Mouse (Mus musculus): Measurements from ENCODE around the gene Nfs1.
A peak's percentile ranks its signal among the peaks of the same experiment; 100 is the strongest.
"Not testable (repeated sequence)": the region's sequence is repeated elsewhere in the genome, so short reads cannot be mapped to it uniquely, and the experiment has no call there.

Nfs1 gene

GRCm38 (mm10) chr2:156145486-156146130 is 1.6 kb upstream of the Nfs1 start:
- DNase-seq (ENCODE audit: extremely low spot score, low spot score) = no peak

DNA sequence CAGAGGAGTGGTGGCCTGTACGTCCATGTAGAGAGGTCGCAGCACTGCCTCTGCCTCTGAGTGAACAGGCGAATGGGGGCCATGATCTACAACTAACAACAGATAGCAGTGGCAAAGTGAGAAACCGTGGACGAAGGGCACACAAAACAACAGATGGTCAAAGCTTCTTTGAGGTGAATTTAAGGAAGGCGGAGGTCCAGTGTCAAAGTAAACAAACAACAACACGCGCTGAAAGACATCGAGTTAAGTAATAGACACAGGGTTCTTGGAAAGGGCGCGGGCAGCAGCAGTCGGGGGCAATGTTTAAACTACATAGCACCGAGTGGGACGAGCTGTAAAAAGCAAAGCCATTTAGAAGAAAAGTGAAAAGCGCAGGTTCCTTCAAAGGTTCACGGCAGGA is 619 bp downstream of the Nfs1 start:
- no peak for DNase-seq (ENCODE audit: extremely low spot score, low spot score)

GRCm38 (mm10) chr2:156142820-156143219 is 1.2 kb downstream of the Nfs1 start:
- DNase-seq (ENCODE audit: extremely low spot score, low spot score) = no peak

- DNase-seq (ENCODE audit: extremely low spot score, low spot score) = no peak
Observed at GRCm38 (mm10) chr2:156135695-156136094, 8.3 kb downstream of the Nfs1 start.

DNA sequence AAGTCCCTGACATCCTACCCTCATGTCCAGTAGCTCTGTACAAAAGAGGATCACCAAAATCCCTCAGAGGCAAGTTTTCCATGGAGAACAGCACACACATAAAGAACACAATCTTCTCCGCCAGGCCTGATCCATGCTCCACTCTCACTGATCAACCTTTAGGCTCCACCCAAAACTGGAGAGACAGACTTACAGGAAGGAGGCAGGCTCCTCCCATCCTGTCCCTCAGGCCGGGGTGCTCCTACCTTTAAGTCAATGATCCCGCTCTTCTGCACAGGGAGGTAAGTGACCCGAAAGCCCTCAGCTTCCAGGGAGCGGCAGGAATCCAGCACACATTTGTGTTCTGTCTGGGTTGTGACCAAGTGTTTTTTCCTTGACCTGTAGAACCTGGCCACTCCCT is 9.8 kb downstream of the Nfs1 start:
- no peak for DNase-seq (ENCODE audit: extremely low spot score, low spot score)

- DNase-seq (ENCODE audit: extremely low spot score, low spot score) = no peak
Observed at GRCm38 (mm10) chr2:156126992-156127391, 17.0 kb downstream of the Nfs1 start, which contains the start of gene Gm28036. Gm28036 (minus strand) TSS chr2:156127092.

GRCm38 (mm10) chr2:156123731-156124130 is 20.3 kb downstream of the Nfs1 start:
- DNase-seq (ENCODE audit: extremely low spot score, low spot score) = no peak

GRCm38 (mm10) chr2:156119566-156119965 is 24.4 kb downstream of the Nfs1 start:
- DNase-seq (ENCODE audit: extremely low spot score, low spot score) = no peak

GRCm38 (mm10) chr2:156112080-156112423 is 31.9 kb downstream of the Nfs1 start:
- DNase-seq (ENCODE audit: extremely low spot score, low spot score) = not testable (repeated sequence)

DNA sequence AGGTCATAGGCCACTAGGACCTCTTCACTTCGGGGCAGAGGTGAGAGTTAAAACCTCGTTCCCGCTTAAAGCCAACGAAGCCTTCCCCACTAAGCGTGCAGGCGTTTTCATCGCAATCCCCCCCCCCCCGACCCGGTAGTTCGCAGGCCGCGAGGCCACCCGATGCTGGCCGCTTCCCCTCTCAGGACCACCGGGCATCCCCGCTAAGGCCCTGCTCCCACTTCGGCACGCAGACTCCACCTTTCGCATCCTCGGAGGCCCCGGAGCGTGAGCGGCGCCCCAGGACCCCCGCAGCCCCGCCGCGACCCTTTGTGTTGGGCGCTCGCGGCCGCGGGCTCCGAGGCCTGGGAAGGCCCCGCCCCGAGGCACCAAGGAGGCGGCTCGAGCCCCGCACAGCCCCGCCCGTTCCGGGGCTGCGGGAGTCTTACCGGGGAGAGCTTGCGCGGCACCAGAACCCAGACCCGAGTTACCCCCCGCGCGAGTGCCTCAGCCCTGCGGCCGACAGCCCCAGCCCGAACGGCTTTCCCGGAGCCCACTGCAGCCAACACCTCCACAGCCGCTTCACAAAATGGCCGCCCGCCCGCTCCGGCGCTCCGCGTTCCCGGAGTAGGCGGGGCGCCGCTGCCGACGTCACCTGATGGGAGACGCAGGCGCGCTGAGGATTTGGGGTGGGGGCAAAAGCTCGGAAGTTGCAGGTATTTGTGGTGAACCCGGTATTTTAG is 32.5 kb downstream of the Nfs1 start, which contains the start of the genes Cpne1 and Rbm12:
TSS of gene Cpne1 (minus strand) at position 608 of the 722 bp plus-strand sequence.
TSS of gene Rbm12 (minus strand) at position 621 of the 722 bp plus-strand sequence.
- peak; percentile 96 for DNase-seq (ENCODE audit: extremely low spot score, low spot score)

DNA sequence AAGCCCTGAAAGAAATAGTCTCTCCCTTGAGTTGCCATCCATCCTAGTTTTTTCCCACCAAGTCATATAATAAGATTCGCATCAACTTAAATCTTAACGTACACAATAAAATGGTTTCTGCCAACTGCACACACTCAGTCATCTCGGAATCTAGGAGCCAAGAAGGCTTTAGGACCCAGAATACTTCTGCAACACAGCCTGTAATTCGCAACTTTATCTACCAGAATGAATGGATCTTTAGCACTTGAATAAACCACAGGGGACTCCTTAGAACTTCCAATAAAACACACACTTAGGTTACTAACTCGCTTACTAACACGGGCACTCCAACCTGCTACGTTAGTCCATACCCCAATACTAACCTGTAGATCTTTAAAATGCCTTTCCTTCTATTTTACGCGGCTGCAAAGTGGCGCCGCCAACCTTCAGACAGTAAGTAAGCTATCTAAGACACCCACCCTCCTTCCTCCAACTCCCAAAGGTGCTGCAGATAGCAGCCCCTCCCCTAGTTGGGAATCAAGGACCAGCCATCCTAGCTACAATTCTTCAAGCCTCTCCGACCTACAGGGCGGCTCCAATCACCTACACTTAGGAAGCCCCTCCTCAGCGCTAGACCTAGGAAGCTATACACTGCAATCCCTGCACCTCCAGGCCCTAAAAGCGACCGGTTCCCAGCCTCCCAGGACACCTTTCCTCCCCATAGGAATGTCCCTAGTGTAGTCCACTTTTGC is 33.2 kb downstream of the Nfs1 start:
- no peak for DNase-seq (ENCODE audit: extremely low spot score, low spot score)

GRCm38 (mm10) chr2:156091926-156092325 is 52.1 kb downstream of the Nfs1 start:
- no peak for DNase-seq (ENCODE audit: extremely low spot score, low spot score)

- DNase-seq (ENCODE audit: extremely low spot score, low spot score) = no peak
Observed at GRCm38 (mm10) chr2:156089799-156090198, 54.2 kb downstream of the Nfs1 start.

- DNase-seq (ENCODE audit: extremely low spot score, low spot score) = no peak
Observed at GRCm38 (mm10) chr2:156087391-156088110, 56.4 kb downstream of the Nfs1 start.

GRCm38 (mm10) chr2:156084541-156084940 is 59.4 kb downstream of the Nfs1 start:
- no peak for DNase-seq (ENCODE audit: extremely low spot score, low spot score)

GRCm38 (mm10) chr2:156080391-156080790 is 63.6 kb downstream of the Nfs1 start:
- DNase-seq (ENCODE audit: extremely low spot score, low spot score) = no peak

DNA sequence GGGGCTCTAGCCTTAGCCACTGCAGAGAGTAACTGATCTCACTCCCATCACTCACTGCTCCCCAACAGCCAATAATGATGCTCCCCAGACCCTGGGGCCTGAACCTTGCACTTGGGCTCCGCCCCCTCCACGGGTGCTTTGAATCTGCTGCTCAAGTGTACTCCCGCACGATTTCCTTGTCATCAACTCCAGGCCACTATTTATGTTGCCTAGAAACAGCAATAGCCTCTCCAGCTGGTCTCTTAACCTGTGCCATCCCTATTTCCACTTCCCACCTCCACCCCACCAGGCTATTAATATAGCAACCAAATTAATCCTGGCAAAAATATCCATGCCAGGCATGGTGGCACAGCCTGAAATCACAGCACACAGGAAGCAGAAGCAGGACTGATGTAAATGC is 64.3 kb downstream of the Nfs1 start:
- no peak for DNase-seq (ENCODE audit: extremely low spot score, low spot score)

GRCm38 (mm10) chr2:156079183-156079560 is 64.8 kb downstream of the Nfs1 start:
- no peak for DNase-seq (ENCODE audit: extremely low spot score, low spot score)

- DNase-seq (ENCODE audit: extremely low spot score, low spot score) = no peak
Observed at GRCm38 (mm10) chr2:156078421-156079182, 65.4 kb downstream of the Nfs1 start.

GRCm38 (mm10) chr2:156077461-156077860 is 66.5 kb downstream of the Nfs1 start:
- no peak for DNase-seq (ENCODE audit: extremely low spot score, low spot score)

- DNase-seq (ENCODE audit: extremely low spot score, low spot score) = no peak
Observed at GRCm38 (mm10) chr2:156073725-156074124, 70.3 kb downstream of the Nfs1 start.

All from neural tube, embryonic 10.5 days (tissue).